Mouse (Mus musculus) MEL (cell line): ENCODE measurements around the gene Capn12. TPM values are rescaled to one million over a fixed set of nuclear protein-coding genes. Genes with fewer than 3 reads are reported as not detected.
A peak's percentile ranks its signal among the peaks of the same experiment; 100 is the strongest.

ENCODE experiments used
- DNase-seq: peaks from one replicate; pipeline ENCODE4 v3.0.0; 2011; ENCODE audit warnings: low read depth, low spot score
- H3K27ac ChIP-seq: 2 replicates; pipeline ENCODE4 v1.5.1; 2012; ENCODE audit warnings: low read depth, mild to moderate bottlenecking, control low read depth, low read length, moderate library complexity; ENCODE audit not compliant: control insufficient read depth
- H3K27me3 ChIP-seq, 2 experiments: fragments of 150-350 bp in 1 of 2; sonication (generic) in 1 of 2; 2 replicates each; pipeline ENCODE4 v1.6.1; 2012; ENCODE audit warnings: low read length in 2 of 2, mild to moderate bottlenecking in 2 of 2, improper control_type of control experiment in 1 of 2, moderate library complexity in 1 of 2; ENCODE audit not compliant: insufficient read depth in 2 of 2, control insufficient read depth in 1 of 2
- H3K36me3 ChIP-seq, 2 experiments: 2 replicates each; pipeline ENCODE4 v1.6.1; 2012 to 2014; ENCODE audit warnings: low read length in 2 of 2, improper control_type of control experiment in 1 of 2, inconsistent platforms in 1 of 2, mild to moderate bottlenecking in 1 of 2; ENCODE audit not compliant: insufficient read depth in 2 of 2, control insufficient read depth in 1 of 2
- H3K4me1 ChIP-seq, 2 experiments: fragments of 150-350 bp in 1 of 2; sonication (generic) in 1 of 2; 2 replicates each; pipeline ENCODE4 v1.6.1; 2012; ENCODE audit warnings: low read length in 2 of 2, improper control_type of control experiment in 1 of 2, mild to moderate bottlenecking in 1 of 2; ENCODE audit not compliant: insufficient read depth in 2 of 2, control insufficient read depth in 1 of 2
- H3K4me3 ChIP-seq, 2 experiments: fragments of 150-350 bp in 1 of 2; sonication (generic) in 1 of 2; 2 replicates each; pipeline ENCODE4 v1.5.1; 2012; ENCODE audit warnings: low read depth in 2 of 2, low read length in 2 of 2, mild to moderate bottlenecking in 2 of 2, moderate library complexity in 2 of 2, control low read depth in 1 of 2, improper control_type of control experiment in 1 of 2; ENCODE audit not compliant: control insufficient read depth in 1 of 2, insufficient read depth in 1 of 2
- H3K79me2 ChIP-seq: 2 replicates; pipeline ENCODE4 v1.6.1; 2012; ENCODE audit warnings: mild to moderate bottlenecking, low read length, moderate library complexity; ENCODE audit not compliant: control insufficient read depth, poor library complexity, insufficient read depth
- H3K9ac ChIP-seq: 2 replicates; pipeline ENCODE4 v1.6.1; 2012; ENCODE audit warnings: low read depth, mild to moderate bottlenecking, control low read depth, low read length, moderate library complexity; ENCODE audit not compliant: control insufficient read depth, poor library complexity, severe bottlenecking
- H3K9me3 ChIP-seq: fragments of 150-350 bp; sonication (generic); replicated peaks from 2 replicates; pipeline ENCODE4 v1.6.1; 2012; ENCODE audit warnings: mild to moderate bottlenecking, low read length, improper control_type of control experiment, moderate library complexity; ENCODE audit not compliant: insufficient read depth
- CHD1 ChIP-seq: IDR thresholded peaks from 2 replicates; pipeline ENCODE4 v1.6.1; 2012; ENCODE audit warnings: low read depth, mild to moderate bottlenecking, inconsistent platforms, low read length, improper control_type of control experiment
- E2F4 ChIP-seq: IDR thresholded peaks from 2 replicates; pipeline ENCODE4 v1.6.1; 2011; ENCODE audit warnings: low read depth, low read length, improper control_type of control experiment, borderline replicate concordance
- EP300 ChIP-seq, 2 experiments: IDR thresholded peaks; 2 replicates each; pipeline ENCODE4 v1.6.1; 2011; ENCODE audit warnings: improper control_type of control experiment in 2 of 2, low read length in 2 of 2, low read depth in 1 of 2, mild to moderate bottlenecking in 1 of 2
- ETS1 ChIP-seq: IDR thresholded peaks from 2 replicates; pipeline ENCODE4 v1.6.1; 2012; ENCODE audit warnings: low read depth, mild to moderate bottlenecking, inconsistent platforms, low read length, improper control_type of control experiment, moderate library complexity
- GABPA ChIP-seq: IDR thresholded peaks from 2 replicates; pipeline ENCODE4 v1.6.1; 2012; ENCODE audit warnings: low read depth, mild to moderate bottlenecking, inconsistent platforms, low read length, improper control_type of control experiment, moderate library complexity
- GATA1 ChIP-seq: IDR thresholded peaks from 2 replicates; pipeline ENCODE4 v1.6.1; 2011; ENCODE audit warnings: low read depth, low read length, improper control_type of control experiment
- HCFC1 ChIP-seq: IDR thresholded peaks from 2 replicates; pipeline ENCODE4 v1.6.1; 2012; ENCODE audit warnings: low read depth, mild to moderate bottlenecking, inconsistent platforms, low read length, improper control_type of control experiment, moderate library complexity
- JUND ChIP-seq: IDR thresholded peaks from 2 replicates; pipeline ENCODE4 v1.6.1; 2011; ENCODE audit warnings: low read depth, mild to moderate bottlenecking, improper control_type of control experiment, low read length
- KAT2A ChIP-seq: conservative IDR thresholded peaks from 2 replicates; pipeline ENCODE4 v1.6.1; 2012; ENCODE audit warnings: low read depth, low read length, improper control_type of control experiment, inconsistent platforms
- MAFK ChIP-seq: IDR thresholded peaks from 2 replicates; pipeline ENCODE4 v1.6.1; 2011; ENCODE audit warnings: low read depth, mild to moderate bottlenecking, low read length, improper control_type of control experiment, borderline replicate concordance
- MAZ ChIP-seq: IDR thresholded peaks from 2 replicates; pipeline ENCODE4 v1.6.1; 2012; ENCODE audit warnings: low read depth, mild to moderate bottlenecking, inconsistent platforms, low read length, improper control_type of control experiment
- MEF2A ChIP-seq: IDR thresholded peaks from 2 replicates; pipeline ENCODE4 v1.6.1; 2014; ENCODE audit warnings: low read depth, mild to moderate bottlenecking, inconsistent platforms, low read length, improper control_type of control experiment; ENCODE audit not compliant: poor library complexity, insufficient replicate concordance, severe bottlenecking; ENCODE audit errors: extremely low read depth
- MXI1 ChIP-seq: IDR thresholded peaks from 2 replicates; pipeline ENCODE4 v1.6.1; 2011; ENCODE audit warnings: mild to moderate bottlenecking, low read depth, low read length, improper control_type of control experiment
- MYB ChIP-seq: IDR thresholded peaks from 2 replicates; pipeline ENCODE4 v1.6.1; 2011; ENCODE audit warnings: mild to moderate bottlenecking, low read depth, low read length, improper control_type of control experiment
- MYC ChIP-seq: IDR thresholded peaks from 2 replicates; pipeline ENCODE4 v1.6.1; 2011; ENCODE audit warnings: low read depth, mild to moderate bottlenecking, low read length, improper control_type of control experiment, moderate library complexity
- NELFE ChIP-seq: IDR thresholded peaks from 2 replicates; pipeline ENCODE4 v1.6.1; 2011; ENCODE audit warnings: low read depth, low read length, improper control_type of control experiment
- NRF1 ChIP-seq: IDR thresholded peaks from 2 replicates; pipeline ENCODE4 v1.6.1; 2014; ENCODE audit warnings: low read depth, mild to moderate bottlenecking, inconsistent platforms, low read length, improper control_type of control experiment, moderate library complexity; ENCODE audit not compliant: poor library complexity, insufficient read depth, severe bottlenecking
- POLR2A ChIP-seq, 2 experiments: IDR thresholded peaks; 2 replicates each; pipeline ENCODE4 v1.6.1; 2011 to 2012; ENCODE audit warnings: low read length in 2 of 2, mild to moderate bottlenecking in 2 of 2, control low read depth in 1 of 2, improper control_type of control experiment in 1 of 2, low read depth in 1 of 2, moderate library complexity in 1 of 2; ENCODE audit not compliant: control insufficient read depth in 1 of 2, insufficient read depth in 1 of 2, poor library complexity in 1 of 2
- POLR2AphosphoS2 ChIP-seq: IDR thresholded peaks from 2 replicates; pipeline ENCODE4 v1.6.1; 2011; ENCODE audit warnings: low read length, improper control_type of control experiment
- RCOR1 ChIP-seq: IDR thresholded peaks from 2 replicates; pipeline ENCODE4 v1.6.1; 2012; ENCODE audit warnings: low read depth, mild to moderate bottlenecking, inconsistent platforms, low read length, improper control_type of control experiment
- SMC3 ChIP-seq: IDR thresholded peaks from 2 replicates; pipeline ENCODE4 v1.6.1; 2011; ENCODE audit warnings: low read depth, low read length, improper control_type of control experiment
- TAL1 ChIP-seq: IDR thresholded peaks from 2 replicates; pipeline ENCODE4 v1.6.1; 2012; ENCODE audit warnings: mild to moderate bottlenecking, inconsistent platforms, low read length, moderate library complexity, mixed read lengths
- TBP ChIP-seq: IDR thresholded peaks from 2 replicates; pipeline ENCODE4 v1.8.0; 2011; ENCODE audit warnings: low read depth, low read length, improper control_type of control experiment
- TCF12 ChIP-seq: IDR thresholded peaks from 2 replicates; pipeline ENCODE4 v1.6.1; 2014; ENCODE audit warnings: low read depth, mild to moderate bottlenecking, inconsistent platforms, low read length, improper control_type of control experiment, moderate library complexity
- UBTF ChIP-seq: IDR thresholded peaks from 2 replicates; pipeline ENCODE4 v1.6.1; 2012; ENCODE audit warnings: low read depth, mild to moderate bottlenecking, inconsistent platforms, low read length, improper control_type of control experiment, moderate library complexity, borderline replicate concordance; ENCODE audit not compliant: insufficient read depth
- USF1 ChIP-seq: IDR thresholded peaks from 2 replicates; pipeline ENCODE4 v1.6.1; 2014; ENCODE audit warnings: low read depth, mild to moderate bottlenecking, inconsistent platforms, low read length, improper control_type of control experiment, moderate library complexity
- USF2 ChIP-seq, 2 experiments: IDR thresholded peaks; 2 replicates each; pipeline ENCODE4 v1.6.1; 2011 to 2012; ENCODE audit warnings: improper control_type of control experiment in 2 of 2, low read length in 2 of 2, borderline replicate concordance in 1 of 2, inconsistent platforms in 1 of 2, low read depth in 1 of 2, mild to moderate bottlenecking in 1 of 2; ENCODE audit not compliant: insufficient read depth in 1 of 2
- ZC3H11A ChIP-seq: IDR thresholded peaks from 2 replicates; pipeline ENCODE4 v1.6.1; 2012; ENCODE audit warnings: low read depth, mild to moderate bottlenecking, inconsistent platforms, low read length, improper control_type of control experiment
- ZMIZ1 ChIP-seq: IDR thresholded peaks from 2 replicates; pipeline ENCODE4 v1.6.1; 2012; ENCODE audit warnings: low read depth, mild to moderate bottlenecking, inconsistent platforms, low read length, improper control_type of control experiment, moderate library complexity
- ZNF384 ChIP-seq: IDR thresholded peaks from 2 replicates; pipeline ENCODE4 v1.6.1; 2012; ENCODE audit warnings: low read depth, mild to moderate bottlenecking, inconsistent platforms, low read length, improper control_type of control experiment
- polyA plus RNA-seq, 2 experiments: library from polyadenylated mRNA; stranded (reverse) in 1 of 2; unstranded in 1 of 2; fragments of >175 nt in 1 of 2; fragments of >200 nt in 1 of 2; gene quantifications; 2 replicates each; pipeline versions ENCODE4 v1.2.1 to v1.2.4; 2012; ENCODE audit warnings: low replicate concordance in 2 of 2, low read depth in 1 of 2; ENCODE audit not compliant: insufficient read length in 2 of 2, insufficient read depth in 1 of 2, missing spikeins in 1 of 2
- total RNA-seq: library from RNA; depleted of rRNA; stranded (reverse); fragments of 300-350 nt; gene quantifications from 2 replicates; pipeline ENCODE4 v1.2.3, GENCODE M21; 2012

Gene Capn12
- total and polyA plus RNA-seq, 3 experiments = 0.19 TPM; not detected in 2

DNA sequence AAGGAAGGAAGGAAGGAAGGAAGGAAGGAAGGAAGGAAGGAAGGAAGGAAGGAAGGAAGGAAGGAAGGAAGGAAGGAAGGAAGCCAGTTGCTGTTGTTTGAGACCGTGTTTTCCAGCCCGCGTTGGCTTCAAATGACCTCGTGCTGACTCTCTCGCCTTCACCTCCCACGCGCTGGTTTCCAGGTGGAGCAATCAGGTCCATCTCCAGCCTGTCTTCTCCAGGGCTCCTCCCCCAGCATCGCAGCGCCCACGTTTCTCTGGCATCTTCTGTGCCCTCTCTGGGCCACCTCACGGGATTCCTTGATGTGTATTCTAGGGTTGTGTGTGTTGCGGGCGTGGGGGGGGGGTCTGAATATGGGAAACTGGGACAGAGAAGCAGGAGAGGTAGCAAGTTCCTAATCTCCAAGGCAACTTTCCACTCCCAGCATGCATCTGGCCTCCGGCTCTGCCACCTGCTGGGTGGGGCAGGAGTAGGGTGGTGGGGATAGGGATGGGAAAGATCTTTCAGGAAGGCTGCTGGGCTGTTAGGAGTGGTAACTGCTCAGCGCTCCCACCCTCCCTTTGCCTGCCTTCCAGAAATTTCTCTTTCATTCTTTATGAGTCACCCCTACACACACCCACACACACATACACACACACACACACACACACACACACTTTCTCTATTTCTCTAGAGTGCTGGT lies 18.3 kb upstream of the Capn12 start:
- H3K27me3 ChIP-seq = no peaks in the 10 kb centered on the region
- H3K4me1 ChIP-seq = peaks cover 7 to 32% of the 10 kb centered on the region in 2 experiments
- H3K4me3 ChIP-seq = no peak overlapping the region
- no peaks in the 10 kb centered on the region; the same call in 1 of the 2 replicates for H3K79me2 ChIP-seq
- no peak overlapping the region for H3K9ac ChIP-seq
- H3K36me3 ChIP-seq = peaks cover 0 to 19% of the 10 kb centered on the region in 2 experiments; a peak in 2 of 4 replicates
- DNase-seq = no peak
- TF ChIP-seq ZNF384 (no peak), UBTF (no peak), KAT2A (no peak), JUND (no peak), MAFK (no peak), ZMIZ1 (no peak), USF2 (IDR thresholded peaks at IDR 0.05; ENCODE audit: borderline replicate concordance in 1 of 2, insufficient read depth in 1 of 2, low read depth in 1 of 2, low read length in 2 of 2) (no peak), SMC3 (no peak), RCOR1 (no peak), ZC3H11A (no peak), MYB (no peak), MYC (no peak), NRF1 (no peak), GABPA (no peak), MEF2A (no peak), MXI1 (no peak), E2F4 (no peak), CHD1 (no peak)
- H3K9me3 ChIP-seq = no peaks in the 10 kb centered on the region
- H3K27ac ChIP-seq = peak overlapping the region; percentile 82

DNA sequence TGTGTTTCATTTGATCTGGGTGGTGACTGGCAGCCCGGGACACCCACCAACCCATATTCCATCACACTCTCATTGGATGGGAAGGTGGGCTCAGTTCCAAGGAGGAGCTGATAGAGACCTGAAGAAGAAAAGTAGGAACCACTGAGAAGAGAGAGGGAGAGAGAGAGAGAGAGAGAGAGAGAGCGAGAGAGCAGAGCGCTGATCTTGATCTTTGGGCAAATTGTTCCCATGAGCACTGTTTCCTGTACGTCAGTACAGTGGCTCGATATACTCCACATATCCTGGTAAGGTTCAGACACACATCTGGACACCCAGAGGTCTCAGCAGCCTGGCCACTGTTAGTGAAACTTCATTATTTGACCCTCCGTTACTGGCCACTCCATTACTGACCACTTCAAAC lies 17.7 kb upstream of the Capn12 start, which contains the start of gene Lgals7:
Lgals7 (plus strand) TSS at position 314 of the 400 bp plus-strand sequence.
- Histone ChIP-seq H3K9ac (peak within 1 kb of the TSS; percentile 69), H3K4me1 (peaks cover 7 to 32% of the 10 kb centered on the region in 2 experiments), H3K27me3 (no peaks in the 10 kb centered on the region), H3K27ac (peak within 1 kb of the TSS; percentile 82), H3K4me3 (peak within 1 kb of the TSS; percentile 49 to 80), H3K9me3 (no peaks in the 10 kb centered on the region), H3K36me3 (peaks cover 0 to 21% of the 10 kb centered on the region in 2 experiments; a peak in 2 of 4 replicates), H3K79me2 (no peaks in the 10 kb centered on the region; the same call in 1 of the 2 replicates)
- peak; percentile 68 for DNase-seq
- no peak for TF ChIP-seq MXI1
- no peak for TF ChIP-seq USF1
- TF ChIP-seq E2F4 = no peak
- peak; percentile 20 to 50; a peak in 1 of 4 replicates for TF ChIP-seq EP300 (IDR thresholded peaks at IDR 0.05; ENCODE audit: low read depth in 1 of 2, low read length in 2 of 2)
- no peak for TF ChIP-seq ZNF384
- peak; percentile 74 for TF ChIP-seq TBP
- no peak for TF ChIP-seq TAL1
- TF ChIP-seq HCFC1 = peak; percentile 71
- no peak for TF ChIP-seq POLR2AphosphoS2
- TF ChIP-seq TCF12 = peak; percentile 54; the same call in 1 of the 2 replicates
- no peak for TF ChIP-seq UBTF
- peak; percentile 37; the same call in 1 of the 2 replicates for TF ChIP-seq NELFE
- TF ChIP-seq ETS1 = peak; percentile 89
- TF ChIP-seq ZMIZ1 = no peak
- no peak for TF ChIP-seq MAZ
- peak; percentile 76 for TF ChIP-seq GATA1
- TF ChIP-seq POLR2A (IDR thresholded peaks at IDR 0.05; ENCODE audit: control insufficient read depth in 1 of 2, insufficient read depth in 1 of 2, low read depth in 1 of 2, low read length in 2 of 2, poor library complexity in 1 of 2) = peak; percentile 16 to 31; a peak in 1 of 4 replicates
